Mouse (Mus musculus) thymus, adult 2 months (tissue): Measurements from ENCODE around the gene 4930558K02Rik.

Experiments
- CTCF ChIP-seq: fragments of 200-500 bp; IDR thresholded peaks from 2 replicates; pipeline ENCODE4 v1.5.1; 2012; ENCODE audit warnings: mild to moderate bottlenecking, control low read depth, low read length, moderate library complexity, borderline replicate concordance; ENCODE audit not compliant: control insufficient read depth, poor library complexity, insufficient read depth; ENCODE audit errors: extremely low read depth
- POLR2A ChIP-seq: fragments of 200-500 bp; IDR thresholded peaks from 2 replicates; pipeline ENCODE4 v1.6.1; 2012; ENCODE audit warnings: mild to moderate bottlenecking, low read length, control low read depth, moderate library complexity; ENCODE audit not compliant: control insufficient read depth, poor library complexity, insufficient read depth; ENCODE audit errors: extremely low read depth

DNA sequence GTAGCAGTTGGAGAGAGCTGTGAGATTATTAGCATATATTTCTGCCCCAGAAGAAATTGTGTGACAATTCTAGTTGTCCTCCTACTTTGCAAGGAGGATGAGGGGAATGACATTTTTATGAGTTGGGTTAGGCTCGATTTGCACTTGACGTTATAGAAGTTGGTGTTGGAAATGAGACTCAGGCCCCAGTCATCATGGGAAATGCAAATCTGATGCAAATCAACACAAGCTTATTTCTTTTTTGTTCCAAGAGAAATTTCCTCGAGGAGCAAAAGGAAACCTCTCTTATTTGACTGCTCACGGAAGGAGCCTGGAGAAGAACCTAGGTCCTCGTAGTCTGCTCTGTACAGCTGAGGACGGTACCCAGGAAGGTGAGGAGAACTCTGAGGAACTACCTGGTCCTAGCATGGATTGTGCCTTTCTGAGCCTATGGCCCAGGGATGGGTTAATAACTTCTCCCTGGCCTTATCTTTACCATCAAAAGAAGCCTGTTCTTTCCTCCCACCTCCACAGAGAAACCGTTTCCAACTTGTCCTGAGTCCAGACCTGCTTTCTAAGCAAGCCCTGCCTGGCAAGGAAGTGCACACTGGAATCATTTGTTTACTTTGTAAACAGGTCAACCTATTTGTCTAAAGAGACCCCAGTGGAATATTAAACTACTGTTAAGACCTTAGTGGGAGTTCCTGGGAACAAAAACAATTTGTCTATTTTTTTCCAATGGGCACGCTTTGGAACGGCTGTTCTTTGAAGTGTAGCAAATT lies 76.6 kb downstream of the 4930558K02Rik start:
- TF ChIP-seq POLR2A: no peak
- TF ChIP-seq CTCF: no peak
